Mouse (Mus musculus) subcutaneous adipose tissue, adult 2 months (tissue): ENCODE measurements around the gene A2ml1. TPM values are rescaled to one million over a fixed set of nuclear protein-coding genes. Genes with fewer than 3 reads are reported as not detected.

Experiments
- polyA plus RNA-seq: library from polyadenylated mRNA; depleted of rRNA; stranded (reverse); fragments of >200 nt; gene quantifications from 2 replicates; pipeline ENCODE4 v1.2.3, GENCODE M21; 2012; ENCODE audit warnings: low replicate concordance; rRNA removed

Gene A2ml1
- 6.8 TPM in 1 of 2 replicates, not detected in the other for polyA plus RNA-seq

GRCm38 (mm10) chr6:128581508-128581907 lies at the start of gene A2ml1:
A2ml1 (minus strand) TSS chr6:128581608.

GRCm38 (mm10) chr6:128623433-128623832 lies 42.0 kb upstream of the A2ml1 start, which contains the start of gene Klrb1a:
Klrb1a (minus strand) TSS chr6:128623533.

GRCm38 (mm10) chr6:128526601-128527000 lies 54.8 kb downstream of the A2ml1 start, which contains the start of gene Pzp:
Pzp (minus strand) TSS chr6:128526720.

Other genes with a start within 250 kb of the A2ml1 start
- 25.0 and 33.1 TPM in 2 replicates for gene Tulp3, start 225.8 kb downstream of the A2ml1 start, polyA plus RNA-seq
- 9.2 and 21.4 TPM in 2 replicates for gene Rhno1, start 218.7 kb downstream of the A2ml1 start, polyA plus RNA-seq
- 4.2 and 19.2 TPM in 2 replicates for gene Foxm1, start 218.6 kb downstream of the A2ml1 start, polyA plus RNA-seq
- gene Tex52, start 206.2 kb downstream of the A2ml1 start, polyA plus RNA-seq: 0.10 and 0.14 TPM in 2 replicates
- not detected in 2 replicates for gene Gm44596, start 206.1 kb downstream of the A2ml1 start, polyA plus RNA-seq
- 8.2 and 19.7 TPM in 2 replicates for gene Nrip2, start 182.3 kb downstream of the A2ml1 start, polyA plus RNA-seq
- gene Itfg2, start 156.7 kb downstream of the A2ml1 start, polyA plus RNA-seq: 14.2 and 36.2 TPM in 2 replicates
- 59.3 and 223 TPM in 2 replicates for gene Fkbp4, start 142.9 kb downstream of the A2ml1 start, polyA plus RNA-seq
- gene Pzp, start 54.9 kb downstream of the A2ml1 start, polyA plus RNA-seq: 0.04 and 0.48 TPM in 2 replicates
- gene Klrb1a, start 41.9 kb upstream of the A2ml1 start, polyA plus RNA-seq: 0.32 and 1.2 TPM in 2 replicates
- gene Clec2h, start 80.8 kb upstream of the A2ml1 start, polyA plus RNA-seq: not detected in 2 replicates
- not detected in 2 replicates for gene Klrb1, start 141.5 kb upstream of the A2ml1 start, polyA plus RNA-seq
- gene Klrb1c, start 207.6 kb upstream of the A2ml1 start, polyA plus RNA-seq: 0.89 and 1.5 TPM in 2 replicates
- gene Gm44511, start 244.7 kb upstream of the A2ml1 start, polyA plus RNA-seq: not detected in 2 replicates
- gene Klrb1b, start 244.7 kb upstream of the A2ml1 start, polyA plus RNA-seq: 0.70 and 0.76 TPM in 2 replicates